Mouse (Mus musculus) layer of hippocampus, postnatal 25 days (tissue): ENCODE data around the gene Fabp6. TPM values are rescaled to one million over a fixed set of nuclear protein-coding genes. Genes with fewer than 3 reads are reported as not detected.

Source experiments
- DNase-seq, 2 experiments: peaks; one replicate each; pipeline ENCODE4 v3.0.0; 2022; ENCODE audit warnings: mixed read lengths in 2 of 2, low spot score in 1 of 2; ENCODE audit errors: extremely low spot score in 1 of 2
- total RNA-seq, 2 experiments: library from RNA; stranded (reverse); gene quantifications; 2 replicates each; pipeline ENCODE4 v1.2.3; 2021

Gene Fabp6
- total RNA-seq, 2 experiments from 2014 or later: not detected

- no peak for DNase-seq
Observed at GRCm38 (mm10) chr11:43549701-43550100, 51.6 kb downstream of the Fabp6 start.

GRCm38 (mm10) chr11:43548657-43549435, 52.5 kb downstream of the Fabp6 start:
- DNase-seq: no peak

- peak in 1 of 2 experiments; percentile 59 for DNase-seq
Observed at GRCm38 (mm10) chr11:43548148-43548547, 53.2 kb downstream of the Fabp6 start.

GRCm38 (mm10) chr11:43546678-43547077, 54.7 kb downstream of the Fabp6 start:
- DNase-seq: no peak

Other genes with a start within 250 kb of the Fabp6 start
- gene Pttg1, start 175.3 kb downstream of the Fabp6 start, total RNA-seq: 10 to 100 TPM; 26.6 to 28.0 TPM
- 10 to 100 TPM; 50.0 to 52.5 TPM for gene Slu7, start 167.8 kb downstream of the Fabp6 start, total RNA-seq
- gene C1qtnf2, start 127.3 kb downstream of the Fabp6 start, total RNA-seq: 1 to 10 TPM; 1.0 to 1.9 TPM
- gene Ccnjl, start 72.8 kb downstream of the Fabp6 start, total RNA-seq: 10 to 100 TPM in 1 of 2 experiments, 1 to 10 TPM in 1; 9.3 to 13.1 TPM
- gene 4933415A04Rik, start 14.5 kb downstream of the Fabp6 start, total RNA-seq: 1 to 10 TPM; 1.5 to 1.6 TPM
- 10 to 100 TPM; 66.8 to 72.4 TPM for gene Pwwp2a, start 80.5 kb upstream of the Fabp6 start, total RNA-seq
- gene Ttc1, start 146.5 kb upstream of the Fabp6 start, total RNA-seq: 10 to 100 TPM; 45.5 to 56.4 TPM